Mouse (Mus musculus) effector memory CD4-positive, alpha-beta T cell, adult 7 months (primary cell): ENCODE measurements around the gene Ldb3. TPM values are rescaled to one million over a fixed set of nuclear protein-coding genes. Genes with fewer than 3 reads are reported as not detected.

Experiments used
- polyA plus RNA-seq: library from polyadenylated mRNA; unstranded; fragments of 100-300 nt; shearing (Covaris generic); gene quantifications from one replicate; pipeline ENCODE4 v1.2.1, GENCODE M21; 2017

Gene Ldb3
- polyA plus RNA-seq: not detected

GRCm38 (mm10) chr14:34588498-34588897 is at the start of gene Ldb3:
Gene Ldb3, minus strand, starts transcription at chr14:34588682.

DNA sequence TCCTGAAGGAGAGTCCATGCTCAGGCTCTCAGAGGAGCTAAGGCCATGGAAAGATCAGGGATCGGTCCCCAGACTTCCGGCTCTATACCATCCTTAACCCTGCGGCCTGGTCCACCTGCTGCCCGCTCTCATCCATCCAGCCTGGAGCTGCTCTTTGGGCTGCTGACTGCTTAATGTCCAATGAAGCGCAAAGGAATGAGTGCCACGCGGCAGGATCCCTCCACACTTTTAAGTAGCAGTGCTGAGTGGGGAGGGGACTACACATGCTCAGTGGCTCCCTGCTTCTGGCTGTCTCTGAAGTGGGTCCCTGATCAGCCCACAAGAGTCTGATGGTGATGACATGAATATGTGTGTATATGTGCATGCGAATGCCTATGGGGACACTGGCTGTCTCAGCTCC is 11.5 kb upstream of the Ldb3 start, which contains the start of gene Opn4:
Gene Opn4 (minus strand): TSS at position 202 of the 400 bp plus-strand sequence.

GRCm38 (mm10) chr14:34522701-34523100 is 65.8 kb downstream of the Ldb3 start, which contains the start of gene 9230112D13Rik:
Gene 9230112D13Rik, minus strand, starts transcription at chr14:34522801.

GRCm38 (mm10) chr14:34503325-34503647 is 85.2 kb downstream of the Ldb3 start, which contains the start of gene Bmpr1a:
Gene Bmpr1a, minus strand, starts transcription at chr14:34503341.

Other genes starting within 250 kb of the Ldb3 start
- not detected for gene Fam25c, start 233.2 kb downstream of the Ldb3 start, polyA plus RNA-seq
- not detected for gene Sncg, start 213.9 kb downstream of the Ldb3 start, polyA plus RNA-seq
- not detected for gene Mmrn2, start 213.2 kb downstream of the Ldb3 start, polyA plus RNA-seq
- 3.0 TPM for gene Bmpr1a, start 85.3 kb downstream of the Ldb3 start, polyA plus RNA-seq
- not detected for gene 9230112D13Rik, start 65.9 kb downstream of the Ldb3 start, polyA plus RNA-seq
- 0.49 TPM for gene Opn4, start 11.5 kb upstream of the Ldb3 start, polyA plus RNA-seq
- 112 TPM for gene Wapl, start 85.2 kb upstream of the Ldb3 start, polyA plus RNA-seq
- 0.09 TPM for gene Grid1, start 231.4 kb upstream of the Ldb3 start, polyA plus RNA-seq